Mouse (Mus musculus) T-cell, adult 66 days (primary cell): ENCODE results near the gene Fsd1. TPM values are rescaled to one million over a fixed set of nuclear protein-coding genes. Genes with fewer than 3 reads are reported as not detected.

Experiments used
- total RNA-seq, 2 experiments: library from RNA; stranded (reverse); gene quantifications; 3 replicates in 1 of 2; 4 replicates in 1 of 2; pipeline ENCODE4 v1.2.4; 2023

Gene Fsd1
- not detected for total RNA-seq

GRCm38 (mm10) chr17:55986030-55986961, at the start of gene Fsd1:
Gene Fsd1 (plus strand): TSS chr17:55986509.

GRCm38 (mm10) chr17:55949400-55949799, 36.9 kb upstream of the Fsd1 start, which contains the start of gene Zfp119b:
Gene Zfp119b (minus strand): TSS chr17:55949500.

DNA sequence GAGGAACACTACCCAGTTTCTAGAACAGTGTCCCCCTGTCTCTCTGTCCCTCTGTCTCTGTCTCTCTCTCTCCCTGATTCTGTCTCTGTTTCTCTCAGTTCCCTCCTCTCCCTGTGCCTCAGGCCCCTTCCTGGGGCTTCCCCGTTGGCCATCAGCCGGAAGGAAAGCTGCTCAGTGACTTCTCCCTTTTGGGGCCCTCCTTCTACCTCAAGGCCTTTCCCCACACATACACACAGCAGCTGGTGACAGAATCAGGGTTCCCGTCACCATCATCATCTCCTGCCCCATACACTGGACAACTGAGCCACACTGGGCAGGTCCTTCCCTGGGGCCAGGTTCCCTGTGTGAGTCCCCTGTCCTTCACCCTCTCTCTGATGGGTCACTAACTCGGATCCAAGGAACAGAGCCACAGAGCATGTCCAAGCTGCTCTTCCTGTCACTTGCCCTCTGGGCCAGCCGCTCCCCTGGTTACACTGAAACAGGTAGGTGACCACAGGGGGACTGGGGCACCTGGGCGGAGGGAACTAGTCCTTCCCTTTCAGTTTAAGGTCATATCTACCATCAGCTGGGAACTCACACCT, 33.8 kb upstream of the Fsd1 start, which contains the start of gene Ebi3:
TSS of gene Ebi3 (plus strand) at position 194 of the 581 bp plus-strand sequence.

GRCm38 (mm10) chr17:55958918-55959728, 27.2 kb upstream of the Fsd1 start, which contains the start of gene Yju2:
Gene Yju2 (plus strand): TSS chr17:55959099.

DNA sequence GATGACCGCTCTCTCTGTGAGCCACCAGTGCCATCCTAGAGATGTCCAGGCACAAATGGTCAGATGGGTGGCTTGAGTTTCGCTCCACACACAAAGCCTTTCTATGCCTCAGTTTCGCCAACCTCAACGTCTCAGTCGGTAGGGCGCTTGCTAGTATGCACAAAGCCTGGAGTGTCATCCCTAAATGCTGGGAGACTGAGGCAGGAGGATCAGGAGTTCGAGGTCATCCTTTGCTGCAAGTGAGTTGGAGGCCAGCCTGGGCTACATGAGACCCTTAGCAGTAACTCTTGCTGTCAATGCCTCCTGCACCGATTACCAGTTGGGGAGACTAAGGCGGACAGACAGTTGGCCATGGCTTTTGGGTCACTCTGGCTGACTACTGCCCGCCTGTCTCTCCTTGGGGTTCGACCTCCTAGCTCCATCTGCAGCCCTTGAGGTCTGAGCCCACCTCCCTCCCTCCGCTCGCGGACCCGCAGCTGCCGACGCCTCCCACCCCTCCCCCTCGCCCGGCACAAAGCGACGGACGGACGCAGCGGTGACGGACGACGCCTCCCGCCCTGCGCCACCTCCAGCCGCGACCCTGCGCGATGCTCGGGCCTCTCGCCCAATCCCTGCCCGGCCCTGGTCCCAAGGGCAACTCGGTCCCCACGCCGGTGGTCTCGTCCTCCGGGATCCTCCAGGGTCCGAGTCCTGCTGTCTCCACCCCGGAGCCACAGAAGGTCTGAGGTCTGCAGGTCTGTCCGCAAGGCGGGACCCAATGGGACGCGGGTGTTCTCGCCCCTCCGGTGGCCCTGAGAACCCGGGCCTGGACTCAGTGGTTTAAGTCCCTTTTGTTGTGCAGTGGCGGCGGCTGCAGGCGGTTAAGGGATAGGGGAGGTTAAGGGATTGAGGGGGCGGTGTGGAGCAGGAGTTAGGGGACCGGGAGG, 16.1 kb upstream of the Fsd1 start, which contains the start of gene Shd:
TSS of gene Shd (plus strand) at position 502 of the 926 bp plus-strand sequence.

DNA sequence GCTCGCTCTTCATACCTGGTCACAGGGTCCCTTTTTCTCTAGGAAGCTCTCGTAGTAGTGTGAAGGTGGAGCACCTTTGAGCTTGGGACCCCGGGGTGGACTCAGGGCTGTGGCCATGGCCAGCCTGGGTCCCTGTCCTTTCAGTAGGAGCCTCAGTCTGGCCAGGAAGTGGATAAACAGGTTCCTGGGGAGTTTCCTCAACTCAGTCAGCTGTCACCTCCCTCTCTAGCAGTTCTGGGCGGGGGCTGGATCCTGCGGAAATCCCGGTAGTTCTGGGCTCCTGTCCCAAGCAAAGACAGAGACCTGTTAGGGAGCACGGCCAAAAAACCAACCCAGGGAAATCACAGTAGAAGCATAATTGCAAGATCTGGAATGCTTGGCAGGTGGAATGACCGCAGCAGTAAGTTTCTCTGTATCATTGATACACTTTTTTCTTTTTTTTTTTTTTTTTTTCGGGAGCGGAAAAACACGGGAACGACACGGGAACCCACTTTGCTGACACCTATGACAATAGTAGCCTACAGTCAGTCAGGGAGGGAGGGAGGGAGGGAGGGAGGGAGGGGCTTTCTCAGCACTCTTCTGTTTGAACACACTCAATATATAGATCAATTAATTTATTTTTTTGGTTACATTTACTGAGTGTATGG, 19.2 kb downstream of the Fsd1 start, which contains the start of the genes Stap2 and Mpnd:
TSS of gene Stap2 (minus strand) at position 170 of the 647 bp plus-strand sequence.
TSS of gene Mpnd (plus strand) at position 297 of the 647 bp plus-strand sequence.

DNA sequence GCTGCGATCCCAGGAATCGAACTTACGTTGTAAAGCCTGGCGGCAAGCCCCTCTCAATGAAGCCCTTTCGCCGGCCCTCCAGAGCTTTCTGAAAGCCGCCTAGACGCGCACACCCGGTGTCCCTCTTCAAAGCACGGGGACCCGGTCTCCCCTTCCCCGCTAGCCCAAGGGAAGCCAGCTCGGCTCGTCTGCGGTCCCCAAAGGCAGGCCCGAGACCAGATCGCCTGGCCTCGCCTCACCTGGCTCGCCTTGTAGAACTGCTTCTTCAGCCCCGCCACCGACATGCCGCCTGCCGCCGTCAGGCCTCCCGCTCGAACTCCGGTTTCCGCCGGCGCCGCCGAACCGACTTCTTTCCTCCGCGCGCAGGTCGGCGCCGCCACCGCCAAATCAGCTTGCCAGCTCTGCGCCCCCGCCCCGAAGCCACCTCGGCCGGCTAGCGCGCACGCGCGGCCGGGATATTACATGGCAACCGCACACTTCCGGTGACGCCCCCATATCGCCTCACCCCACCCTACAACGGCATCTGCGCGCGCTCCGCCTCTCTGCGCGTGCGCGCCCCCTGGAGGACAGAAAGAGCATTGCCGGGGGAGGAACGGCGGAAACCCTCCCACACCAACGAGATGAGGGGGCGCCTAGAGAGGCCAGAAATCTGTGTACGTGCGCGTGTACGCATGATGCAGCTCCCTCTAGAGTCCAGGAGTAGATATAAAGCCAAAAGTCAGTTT, 50.0 kb downstream of the Fsd1 start, which contains the start of gene Sh3gl1:
TSS of gene Sh3gl1 (minus strand) at position 460 of the 725 bp plus-strand sequence.

DNA sequence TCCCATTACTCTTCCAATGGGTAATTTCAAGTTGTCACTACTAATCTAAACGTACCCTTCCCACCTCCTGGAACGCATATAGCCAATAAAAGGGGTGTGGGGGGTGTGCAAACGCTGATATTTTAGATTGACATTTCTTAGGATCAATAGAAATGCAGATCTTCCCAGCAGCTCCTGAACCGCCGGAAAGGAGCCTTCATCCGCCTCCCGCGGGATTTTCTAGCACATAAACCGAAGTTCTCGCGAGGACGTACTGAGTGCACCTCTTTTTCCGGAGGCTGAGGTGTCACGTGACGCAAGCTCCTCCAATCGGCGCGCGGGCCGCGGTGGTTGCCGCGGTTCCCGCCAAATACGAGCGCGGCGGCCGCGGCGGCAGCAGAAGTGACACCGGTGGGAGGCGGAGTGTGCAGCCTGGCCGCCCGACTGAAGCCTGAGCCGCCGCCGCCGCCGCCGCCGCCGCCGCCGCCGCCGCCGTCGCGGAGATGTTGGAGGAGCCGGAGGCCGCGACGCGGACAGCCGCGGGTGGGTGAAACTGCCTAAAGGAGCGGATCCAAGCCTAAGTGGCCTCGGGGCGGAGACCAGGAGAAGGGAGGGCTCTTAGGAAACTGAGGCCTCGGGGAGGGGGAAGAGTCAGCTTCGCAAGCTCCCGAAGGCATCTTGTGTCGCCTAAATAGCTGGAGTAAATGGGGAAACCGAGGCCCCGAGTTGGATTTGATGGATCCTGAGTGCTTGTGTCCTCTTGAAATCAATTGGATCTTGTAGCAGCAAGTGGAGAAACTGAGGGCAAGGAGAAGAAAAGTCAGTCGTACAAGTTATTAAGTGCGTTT, 53.9 kb downstream of the Fsd1 start, which contains the start of gene Chaf1a:
TSS of gene Chaf1a (plus strand) at position 410 of the 827 bp plus-strand sequence.

Other genes starting within 250 kb of the Fsd1 start
- gene Adgre4, start 236.5 kb upstream of the Fsd1 start, total RNA-seq = 1 to 10 TPM; 1.0 to 1.3 TPM
- gene Zfp119a, start 107.6 kb upstream of the Fsd1 start, total RNA-seq = 10 to 100 TPM; 11.9 to 12.2 TPM
- gene Zfp959, start 94.4 kb upstream of the Fsd1 start, total RNA-seq = 10 to 100 TPM; 21.4 to 32.0 TPM
- gene Zfp119b, start 37.0 kb upstream of the Fsd1 start, total RNA-seq = 1 to 10 TPM; 3.5 to 4.7 TPM
- 1 to 10 TPM; 1.0 to 1.3 TPM for gene Ebi3, start 33.9 kb upstream of the Fsd1 start, total RNA-seq
- gene Yju2, start 27.4 kb upstream of the Fsd1 start, total RNA-seq = 10 to 100 TPM; 51.6 to 63.7 TPM
- 1 to 10 TPM; 6.4 to 7.9 TPM for gene Shd, start 16.0 kb upstream of the Fsd1 start, total RNA-seq
- 1 to 10 TPM in 1 of 2 experiments, under 1 TPM in 1; 0.84 to 2.4 TPM for gene Stap2, start 19.1 kb downstream of the Fsd1 start, total RNA-seq
- gene Mpnd, start 19.2 kb downstream of the Fsd1 start, total RNA-seq = 10 to 100 TPM; 66.1 to 69.1 TPM
- gene Sh3gl1, start 50.1 kb downstream of the Fsd1 start, total RNA-seq = 100 to 1,000 TPM; 125 to 126 TPM
- 1 to 10 TPM; 3.4 to 5.1 TPM for gene Chaf1a, start 53.9 kb downstream of the Fsd1 start, total RNA-seq
- gene Ubxn6, start 88.5 kb downstream of the Fsd1 start, total RNA-seq = 10 to 100 TPM; 66.9 to 74.8 TPM
- 100 to 1,000 TPM; 103 to 106 TPM for gene Hdgfl2, start 93.1 kb downstream of the Fsd1 start, total RNA-seq
- not detected for gene Plin4, start 123.3 kb downstream of the Fsd1 start, total RNA-seq
- gene Plin5, start 131.1 kb downstream of the Fsd1 start, total RNA-seq = not detected
- gene Lrg1, start 135.5 kb downstream of the Fsd1 start, total RNA-seq = not detected
- gene Sema6b, start 153.8 kb downstream of the Fsd1 start, total RNA-seq = not detected
- gene Tnfaip8l1, start 176.0 kb downstream of the Fsd1 start, total RNA-seq = 10 to 100 TPM; 13.1 to 14.9 TPM
- 10 to 100 TPM; 51.6 to 52.0 TPM for gene Mydgf, start 197.4 kb downstream of the Fsd1 start, total RNA-seq
- gene Dpp9, start 232.4 kb downstream of the Fsd1 start, total RNA-seq = 10 to 100 TPM; 50.3 to 51.5 TPM